Mouse (Mus musculus) 3134 (cell line): ENCODE results near the gene Fcrla.
"Not testable (repeated sequence)": the region's sequence is repeated elsewhere in the genome, so short reads cannot be mapped to it uniquely, and the experiment has no call there.

ENCODE experiments used
- DNase-seq: peaks from one replicate; pipeline ENCODE4 v3.0.0-alpha.2; 2011; ENCODE audit warnings: low spot score; ENCODE audit not compliant: insufficient read length; ENCODE audit errors: extremely low read depth

Gene Fcrla

GRCm38 (mm10) chr1:170927378-170927777 lies at the start of gene Fcrla:
Gene Fcrla, minus strand, starts transcription at chr1:170927583.
- DNase-seq = no peak

- no peak for DNase-seq
Measured at GRCm38 (mm10) chr1:170976447-170976846, 49.1 kb upstream of the Fcrla start, which contains the start of gene Fcgr2b. Gene Fcgr2b, minus strand, starts transcription at chr1:170976547.

GRCm38 (mm10) chr1:170975751-170976161 lies 48.4 kb upstream of the Fcrla start:
- DNase-seq = no peak

- DNase-seq = not testable (repeated sequence)
Measured at GRCm38 (mm10) chr1:170975350-170975749, 48.0 kb upstream of the Fcrla start.

GRCm38 (mm10) chr1:170974736-170975135 lies 47.4 kb upstream of the Fcrla start:
- DNase-seq = no peak

- no peak for DNase-seq
Measured at GRCm38 (mm10) chr1:170974171-170974570, 46.8 kb upstream of the Fcrla start.

GRCm38 (mm10) chr1:170972936-170973335 lies 45.6 kb upstream of the Fcrla start:
- DNase-seq = no peak

- DNase-seq = no peak
Measured at GRCm38 (mm10) chr1:170972494-170972893, 45.1 kb upstream of the Fcrla start.

- DNase-seq = no peak
Measured at GRCm38 (mm10) chr1:170968576-170968975, 41.2 kb upstream of the Fcrla start.

- DNase-seq = no peak
Measured at GRCm38 (mm10) chr1:170967581-170967980, 40.2 kb upstream of the Fcrla start.

- DNase-seq = no peak
Measured at GRCm38 (mm10) chr1:170963087-170963486, 35.7 kb upstream of the Fcrla start.

GRCm38 (mm10) chr1:170962301-170962700 lies 34.9 kb upstream of the Fcrla start:
- DNase-seq = no peak

- no peak for DNase-seq
Measured at GRCm38 (mm10) chr1:170961101-170961500, 33.7 kb upstream of the Fcrla start.

- no peak for DNase-seq
Measured at GRCm38 (mm10) chr1:170959791-170960190, 32.4 kb upstream of the Fcrla start.

GRCm38 (mm10) chr1:170958225-170958624 lies 30.8 kb upstream of the Fcrla start:
- DNase-seq = no peak

GRCm38 (mm10) chr1:170953192-170953591 lies 25.8 kb upstream of the Fcrla start:
- DNase-seq = no peak

GRCm38 (mm10) chr1:170950772-170951171 lies 23.4 kb upstream of the Fcrla start:
- no peak for DNase-seq

GRCm38 (mm10) chr1:170944908-170945307 lies 17.5 kb upstream of the Fcrla start:
- not testable (repeated sequence) for DNase-seq

GRCm38 (mm10) chr1:170944151-170944550 lies 16.8 kb upstream of the Fcrla start:
- DNase-seq = not testable (repeated sequence)

GRCm38 (mm10) chr1:170939255-170939654 lies 11.9 kb upstream of the Fcrla start:
- no peak for DNase-seq

- no peak for DNase-seq
Measured at GRCm38 (mm10) chr1:170934383-170934782, 7.0 kb upstream of the Fcrla start.

GRCm38 (mm10) chr1:170933940-170934339 lies 6.6 kb upstream of the Fcrla start:
- no peak for DNase-seq

- no peak for DNase-seq
Measured at GRCm38 (mm10) chr1:170933386-170933920, 6.1 kb upstream of the Fcrla start.
